Mouse (Mus musculus): ENCODE results near the gene Zfp949.

Zfp949 gene

DNA sequence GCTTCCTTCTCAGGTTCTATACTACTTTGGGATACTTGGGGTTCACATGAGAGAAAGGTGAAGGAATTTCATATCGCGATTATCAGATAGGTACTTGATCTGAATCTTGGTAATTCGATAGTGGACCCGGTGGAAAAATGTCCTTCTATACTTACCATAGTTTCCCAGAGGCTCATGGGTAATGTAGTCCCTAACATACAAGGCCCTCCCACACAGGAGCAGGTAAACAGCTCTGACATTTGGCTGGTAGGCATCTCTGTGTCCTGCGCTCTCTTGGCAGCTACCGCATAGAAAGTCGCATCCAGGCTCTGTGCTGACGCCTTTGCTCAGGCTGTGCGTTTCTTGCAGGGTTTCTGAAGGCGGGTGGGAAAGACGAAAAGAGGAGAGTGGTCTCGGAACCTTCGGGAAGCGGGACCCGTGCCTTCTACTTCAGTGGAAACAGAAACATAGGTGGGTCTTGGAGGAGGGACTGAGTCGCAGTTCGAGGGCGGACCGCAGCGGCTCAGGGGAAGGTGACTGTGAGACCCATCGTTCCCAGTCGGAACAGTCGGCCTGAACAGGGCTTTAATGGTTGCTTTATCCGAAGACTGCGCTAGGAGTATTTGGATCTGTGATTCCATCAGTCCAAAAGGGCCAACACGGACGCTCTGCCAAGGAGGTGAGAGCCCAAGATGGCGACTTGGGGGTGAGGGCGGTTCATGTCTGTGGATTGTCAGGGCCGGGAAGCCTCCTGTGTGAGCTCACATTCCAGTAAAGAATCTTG is at the start of gene Zfp949:
Gene Zfp949 (plus strand): TSS at position 170 of the 763 bp plus-strand sequence.
- DNase-seq (ENCODE audit: low read depth, low spot score), result peak; percentile 79

DNA sequence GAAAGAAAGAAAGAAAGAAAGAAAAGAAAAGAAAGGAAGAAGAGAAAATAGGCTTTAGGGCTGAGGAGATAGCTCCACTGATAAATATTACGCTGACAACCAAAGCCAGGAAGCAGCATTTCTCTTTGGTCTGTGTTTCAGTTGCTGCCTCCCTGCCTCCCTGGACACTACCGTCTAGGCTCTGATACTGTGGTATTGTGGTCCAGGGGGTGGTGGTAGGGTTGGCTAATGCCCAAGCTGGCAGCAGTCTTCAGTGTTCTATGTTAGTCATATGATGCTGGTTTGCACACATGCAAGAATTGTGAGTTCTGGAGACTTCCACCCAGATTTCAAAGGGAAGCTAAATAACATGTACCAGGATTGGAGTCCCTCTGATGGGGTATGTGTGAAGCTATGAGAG is 47.7 kb upstream of the Zfp949 start:
- DNase-seq (ENCODE audit: low read depth, low spot score), result no peak

DNA sequence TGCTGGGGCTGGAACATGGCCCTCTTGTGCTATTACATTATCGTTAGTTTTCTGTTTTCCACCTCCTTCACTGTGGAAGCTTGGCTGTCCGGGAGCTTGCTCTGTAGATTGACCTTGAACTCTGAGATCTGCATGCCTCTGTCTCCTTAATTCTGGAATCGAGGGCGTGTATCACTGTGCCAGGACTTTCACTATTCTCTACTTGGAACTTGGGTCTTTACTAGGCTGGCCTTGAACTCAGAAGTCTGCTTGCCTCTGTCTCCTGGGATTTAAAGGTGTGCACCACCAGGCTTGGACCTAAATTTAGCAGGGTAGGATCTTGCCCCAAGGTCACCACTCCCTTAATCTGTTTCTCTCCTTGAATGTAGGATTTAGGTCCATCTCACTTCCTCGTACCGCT is 46.0 kb upstream of the Zfp949 start:
- DNase-seq (ENCODE audit: low read depth, low spot score), result no peak

DNA sequence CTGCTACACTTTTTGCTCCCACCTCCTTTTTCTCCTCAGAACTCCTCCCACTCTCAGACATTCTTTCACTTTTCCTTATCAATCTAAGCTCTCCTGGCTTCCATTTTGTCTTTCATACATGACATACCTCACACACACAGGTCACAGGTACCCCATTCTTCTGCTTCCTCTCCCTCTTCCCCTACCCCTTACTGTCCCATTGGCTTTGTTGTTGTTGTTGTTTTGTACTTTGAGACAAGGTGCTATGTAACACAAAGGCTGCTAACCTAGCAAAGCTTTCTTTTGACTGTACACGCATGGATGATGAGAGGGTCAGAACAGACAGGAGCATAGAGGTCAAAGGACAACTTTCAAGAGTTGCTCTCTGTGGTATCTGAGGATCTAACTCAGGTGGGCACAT is 32.3 kb upstream of the Zfp949 start:
- DNase-seq (ENCODE audit: low read depth, low spot score), result no peak

DNA sequence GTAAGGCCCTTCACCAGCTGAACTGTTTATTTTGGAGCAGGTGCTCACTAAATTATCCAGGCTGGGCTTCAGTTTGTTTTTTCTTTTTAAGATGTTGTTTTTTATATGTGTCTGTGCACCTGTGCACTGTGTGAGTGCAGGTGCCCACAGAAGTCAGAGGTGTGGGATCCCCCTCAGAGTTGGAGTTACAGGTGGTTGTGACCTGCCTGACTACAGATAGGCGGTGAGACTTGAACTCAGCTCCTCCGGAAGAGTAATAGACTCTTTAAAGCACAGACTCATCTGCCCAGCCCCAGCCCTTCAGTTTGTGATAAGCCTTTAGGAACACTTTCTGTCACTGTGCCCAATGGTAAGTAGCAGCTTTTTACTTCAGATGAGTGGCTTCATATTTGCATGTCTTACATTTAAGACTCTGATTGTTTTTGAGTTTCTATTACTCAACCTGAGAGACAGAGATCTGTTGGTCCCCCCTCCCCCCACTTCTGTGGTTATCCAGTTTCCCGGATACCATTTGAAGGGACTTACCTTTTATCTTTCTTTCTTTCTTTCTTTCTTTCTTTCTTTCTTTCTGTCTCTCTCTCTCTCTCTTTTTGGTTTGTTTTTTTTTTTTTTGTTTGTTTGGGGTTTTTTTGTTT is 31.3 kb upstream of the Zfp949 start:
- DNase-seq (ENCODE audit: low read depth, low spot score), result no peak

DNA sequence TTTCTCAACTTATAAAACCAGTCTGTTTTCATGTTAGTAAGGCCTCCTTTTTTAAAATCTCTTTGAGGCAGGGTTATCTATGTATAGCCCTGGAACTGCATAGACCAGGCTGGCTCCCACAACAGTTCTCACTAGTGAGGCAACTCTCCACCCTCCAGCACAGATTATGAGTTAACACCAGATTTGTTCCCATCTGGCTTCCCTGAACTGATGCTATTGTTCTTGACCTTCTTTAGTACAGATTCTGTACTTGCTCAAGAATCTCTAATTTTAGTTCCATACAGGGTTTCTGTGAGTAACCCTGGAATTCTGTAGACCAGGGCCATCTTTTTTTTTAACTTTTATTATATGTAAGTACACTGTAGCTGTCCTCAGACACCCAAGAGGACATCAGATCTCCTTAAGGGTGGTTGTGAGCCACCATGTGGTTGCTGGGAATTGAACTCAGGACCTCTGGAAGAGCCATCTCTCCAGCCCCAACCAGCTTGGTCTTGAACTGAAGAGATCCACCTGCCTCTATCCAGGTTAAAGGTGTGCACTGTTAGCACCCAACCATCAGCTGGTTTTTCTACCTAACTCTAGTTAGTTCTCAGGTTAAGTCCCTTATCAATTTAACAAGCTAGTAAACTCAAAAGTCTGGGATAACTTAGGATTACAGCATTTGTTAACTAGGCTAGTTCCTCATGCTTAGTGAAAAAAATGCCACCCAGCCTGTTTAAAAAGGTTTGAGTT is 28.3 kb upstream of the Zfp949 start:
- DNase-seq (ENCODE audit: low read depth, low spot score), result no peak

DNA sequence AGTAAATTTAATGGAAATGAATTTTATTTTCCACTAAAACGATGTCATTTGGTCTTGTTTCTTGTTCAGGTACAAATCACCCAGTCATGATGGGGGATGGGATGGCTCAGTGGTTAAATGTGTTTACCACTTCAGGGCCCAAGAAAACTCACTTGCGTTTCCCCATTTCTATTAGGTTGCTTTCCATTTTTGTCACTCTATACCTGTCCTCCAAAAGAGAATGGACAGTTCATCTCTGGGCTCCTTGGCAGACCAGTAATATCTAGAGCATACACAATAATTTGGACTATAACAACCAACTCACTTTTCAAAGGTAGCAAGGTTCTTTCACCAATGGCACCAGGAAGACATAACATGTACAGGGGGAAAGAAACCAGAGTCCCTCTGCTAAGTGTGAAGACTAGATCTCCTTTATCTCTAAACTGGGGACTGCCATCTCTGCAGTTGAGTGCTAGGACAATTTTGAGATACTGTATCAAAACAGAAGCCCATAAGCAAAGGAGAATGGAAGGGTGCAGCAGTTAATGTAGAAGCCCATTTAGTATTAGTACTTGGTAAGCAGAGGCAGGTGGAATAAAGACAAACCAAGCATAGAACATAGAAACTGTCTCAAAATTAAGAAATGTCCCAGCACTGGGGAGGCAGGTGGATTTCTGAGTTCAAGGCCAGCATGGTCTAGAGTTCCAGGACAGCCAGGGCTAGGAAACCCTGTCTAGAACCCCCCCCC is 27.5 kb upstream of the Zfp949 start:
- DNase-seq (ENCODE audit: low read depth, low spot score), result no peak

DNA sequence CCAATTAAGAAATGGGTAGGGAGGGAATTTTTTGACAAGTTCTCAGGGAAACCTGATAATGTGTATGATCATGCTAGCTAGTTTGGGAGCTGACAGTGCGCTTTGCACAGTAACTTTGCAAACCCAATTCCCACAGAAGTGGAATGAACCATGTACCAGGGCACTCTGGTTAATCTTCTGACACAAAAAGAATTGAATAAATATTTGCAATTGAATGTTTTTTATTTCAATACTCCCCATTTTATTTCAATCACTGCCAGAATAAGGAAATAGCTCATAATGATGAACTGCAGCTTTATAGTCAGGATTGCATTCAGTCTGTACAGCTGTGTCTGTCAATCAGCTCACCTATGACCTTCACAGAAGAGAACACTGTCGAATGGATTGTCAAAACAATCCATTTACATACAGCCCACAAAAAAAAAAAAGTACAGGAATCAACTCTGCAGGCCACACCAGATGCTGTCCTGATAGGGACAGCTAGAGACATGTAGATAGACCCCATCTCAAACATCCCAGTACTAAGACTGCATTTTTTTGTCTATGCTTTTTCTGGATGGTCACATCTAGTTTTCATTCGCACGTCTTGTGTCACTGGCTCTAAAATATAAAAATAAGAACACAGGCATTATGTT is 26.9 kb upstream of the Zfp949 start:
- DNase-seq (ENCODE audit: low read depth, low spot score), result no peak

DNA sequence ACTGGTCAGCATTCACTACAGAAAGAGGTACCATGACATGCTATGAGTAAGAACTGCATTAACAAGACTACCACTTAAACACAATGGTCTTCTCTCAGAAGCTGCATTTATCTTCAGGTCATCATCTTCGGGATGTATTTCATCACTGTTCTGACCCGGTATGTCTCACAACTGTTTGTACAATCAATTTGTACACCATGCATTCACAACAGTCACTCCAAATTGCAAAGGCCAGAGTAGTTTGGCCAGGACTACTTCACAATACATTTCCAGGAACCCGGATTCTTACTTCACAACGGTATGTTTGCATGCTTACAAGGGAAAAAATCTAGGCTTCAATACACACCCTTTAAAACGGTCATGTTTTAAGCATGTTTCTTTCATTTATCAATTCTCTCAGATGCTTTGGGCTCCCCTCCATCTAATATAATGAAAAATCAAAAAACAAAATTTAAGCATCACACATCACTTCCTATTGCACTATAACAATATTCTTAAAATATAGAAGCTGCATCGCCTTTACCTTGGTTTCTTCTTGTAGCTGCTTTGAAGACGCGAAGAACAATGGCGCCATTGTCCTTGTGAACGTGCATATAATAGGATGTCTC is 25.8 kb upstream of the Zfp949 start:
- DNase-seq (ENCODE audit: low read depth, low spot score), result no peak

DNA sequence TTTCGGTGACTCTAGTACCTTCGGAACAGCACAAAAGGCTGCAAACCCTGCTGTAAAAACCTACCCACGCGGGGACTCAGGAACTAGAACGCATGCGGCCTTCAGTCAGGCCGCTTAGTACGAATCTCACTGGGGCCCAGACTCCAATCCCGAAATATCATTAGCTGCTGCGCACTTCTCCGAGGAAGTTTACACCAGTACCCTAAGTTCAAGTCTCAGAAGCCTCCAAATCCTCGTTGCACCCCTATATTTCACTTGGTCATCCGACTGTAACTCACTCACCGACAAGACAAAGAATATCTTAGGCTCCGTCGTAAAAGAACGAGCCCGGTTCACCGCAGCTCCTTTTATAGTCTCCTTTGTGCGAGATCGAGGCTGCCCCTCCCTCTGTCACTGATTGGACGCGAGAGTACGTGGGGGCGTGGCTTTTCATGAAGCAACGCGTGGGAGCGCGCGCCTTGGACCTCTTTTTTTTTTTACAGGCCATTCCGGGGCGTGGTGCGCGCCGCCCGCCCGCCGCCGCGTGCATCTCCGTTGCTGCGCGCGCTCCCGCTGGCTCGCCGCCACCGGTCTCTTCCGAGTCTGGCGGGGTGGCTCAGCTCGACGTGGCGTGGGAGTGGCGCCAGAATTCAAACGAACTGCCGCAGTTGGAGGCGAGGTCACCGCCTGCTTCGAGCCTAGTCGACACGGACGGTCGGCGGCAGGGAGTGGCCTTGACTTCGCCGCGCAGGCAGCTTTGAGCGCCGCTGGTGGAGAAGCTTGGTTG is 25.1 kb upstream of the Zfp949 start:
- peak; percentile 99 for DNase-seq (ENCODE audit: low read depth, low spot score)

DNA sequence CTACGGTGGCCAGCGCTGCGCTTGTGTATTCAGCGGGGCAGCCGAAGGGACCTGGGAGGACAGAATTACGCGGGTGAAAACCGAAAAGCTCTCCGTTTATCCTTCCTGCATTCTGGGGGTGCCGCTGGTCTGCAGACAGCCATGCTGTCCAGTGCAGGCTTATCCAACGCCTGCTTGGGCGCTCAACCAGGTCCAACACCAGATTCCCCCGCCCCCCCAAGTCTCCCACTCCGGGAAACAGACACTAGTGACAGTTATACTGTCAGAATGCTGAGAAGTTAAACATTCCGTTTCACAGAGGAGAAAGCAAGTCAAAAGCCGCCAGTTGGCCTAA is 24.5 kb upstream of the Zfp949 start:
- no peak for DNase-seq (ENCODE audit: low read depth, low spot score)

DNA sequence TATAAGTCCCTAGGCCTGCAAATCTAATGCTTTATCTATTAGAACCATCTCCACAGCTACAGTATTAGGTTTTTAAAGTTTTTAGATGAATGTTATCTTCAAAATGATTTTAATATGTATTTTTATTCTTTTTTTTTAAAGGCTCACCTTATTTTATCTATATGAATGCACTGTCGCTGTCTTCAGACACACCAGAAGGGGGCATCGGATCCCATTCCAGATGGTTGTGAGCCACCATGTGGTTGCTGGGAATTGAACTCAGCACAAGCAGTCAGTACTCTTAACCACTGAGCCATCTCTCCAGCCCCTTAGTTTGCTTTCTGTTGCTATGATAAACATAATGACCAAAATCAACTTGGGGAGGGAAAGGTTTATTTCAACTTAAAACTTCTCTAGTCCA is 23.5 kb upstream of the Zfp949 start:
- no peak for DNase-seq (ENCODE audit: low read depth, low spot score)

DNA sequence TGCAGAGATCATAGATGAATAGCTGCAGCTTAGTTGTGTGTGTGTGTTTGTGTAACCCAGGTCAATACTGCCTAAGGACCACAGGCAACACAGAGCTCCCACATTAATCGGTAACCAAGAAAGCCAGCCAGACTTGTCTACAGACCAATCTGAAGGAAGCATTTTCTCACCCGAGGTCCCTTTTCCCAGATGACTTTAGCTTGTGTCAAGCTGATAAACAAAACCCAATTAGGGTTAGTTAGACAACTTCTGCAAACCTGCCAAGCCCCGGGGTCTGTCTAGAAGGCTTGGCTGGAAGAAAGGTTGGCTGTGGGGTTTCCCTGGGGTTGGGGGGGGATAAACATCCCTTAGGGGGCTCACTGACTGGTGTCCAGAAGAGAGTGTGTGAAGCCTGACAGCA is 23.0 kb upstream of the Zfp949 start:
- no peak for DNase-seq (ENCODE audit: low read depth, low spot score)

DNA sequence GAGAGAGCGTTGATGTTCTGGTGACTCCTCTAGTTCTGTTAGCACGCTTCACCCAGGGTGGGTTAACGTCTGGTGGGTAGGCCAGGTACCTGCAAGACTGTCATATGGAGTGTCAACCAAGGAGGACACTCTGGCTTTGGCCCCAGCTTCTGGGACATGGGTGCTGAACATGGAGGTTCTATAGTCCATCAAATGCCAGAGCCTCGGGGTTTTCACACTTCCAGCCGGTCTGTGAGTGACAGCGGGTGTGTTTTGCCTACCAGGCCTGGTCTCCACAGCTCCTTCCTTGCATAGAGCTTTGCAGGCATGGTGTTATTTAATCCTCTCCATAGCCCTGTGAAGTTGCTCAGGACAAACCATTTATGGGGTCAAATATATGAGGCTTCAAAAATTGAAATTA is 22.5 kb upstream of the Zfp949 start:
- DNase-seq (ENCODE audit: low read depth, low spot score), result no peak

DNA sequence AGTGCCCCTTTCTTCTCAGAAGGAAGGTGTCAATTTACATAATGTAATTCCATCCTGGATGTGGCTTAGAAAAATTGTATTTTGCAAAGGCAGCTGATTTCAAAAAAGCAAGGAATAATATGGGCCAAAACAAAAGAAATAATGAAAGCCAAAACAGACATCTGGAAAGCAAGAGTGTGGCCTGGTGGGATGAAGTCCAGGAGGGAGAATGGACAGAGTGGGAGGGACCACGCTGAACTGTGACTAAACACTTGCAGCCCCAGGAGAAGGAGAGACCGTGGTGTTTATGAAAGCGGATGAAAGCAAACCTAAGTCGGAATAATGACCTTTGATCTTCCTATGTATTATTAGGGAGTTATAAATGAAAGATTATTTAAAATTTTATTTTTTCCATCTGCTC is 19.9 kb upstream of the Zfp949 start:
- no peak for DNase-seq (ENCODE audit: low read depth, low spot score)

DNA sequence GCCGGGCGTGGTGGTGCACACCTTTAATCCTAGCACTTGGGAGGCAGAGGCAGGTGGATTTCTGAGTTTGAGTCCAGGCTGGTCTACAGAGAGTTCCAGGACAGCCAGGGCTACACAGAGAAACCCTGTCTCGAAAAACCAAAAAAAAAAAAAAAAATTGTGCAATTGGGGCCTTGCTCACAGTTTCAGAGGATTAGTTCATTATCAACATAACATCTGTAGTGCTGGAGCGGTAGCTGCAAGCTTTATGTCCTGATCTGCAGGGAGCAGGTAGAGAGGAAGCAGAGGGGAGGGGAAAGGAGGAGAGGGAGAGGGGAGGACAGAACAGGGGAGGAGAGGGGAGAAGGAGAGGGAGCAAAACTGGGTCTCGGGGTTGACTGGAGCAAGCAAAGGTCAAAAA is 19.1 kb upstream of the Zfp949 start:
- no peak for DNase-seq (ENCODE audit: low read depth, low spot score)

DNA sequence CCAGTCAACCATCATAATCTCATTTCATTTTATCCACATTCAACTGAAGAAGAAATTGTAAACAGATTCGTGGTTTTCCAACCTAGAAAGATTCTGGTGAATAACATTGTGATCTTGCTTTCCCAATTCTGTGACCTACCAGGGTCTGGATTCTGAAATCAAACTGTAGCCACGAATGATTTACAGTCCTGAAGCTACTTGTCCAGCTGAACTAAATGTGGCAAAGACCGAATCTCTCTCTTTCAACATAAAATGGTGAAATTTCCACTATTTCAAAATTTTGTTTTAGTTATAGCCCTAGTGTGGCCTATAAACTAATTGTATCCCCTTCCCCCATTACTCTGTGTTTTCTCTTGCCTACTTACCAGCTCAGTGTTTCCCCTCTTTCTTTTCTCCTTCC is 18.2 kb upstream of the Zfp949 start:
- no peak for DNase-seq (ENCODE audit: low read depth, low spot score)

DNA sequence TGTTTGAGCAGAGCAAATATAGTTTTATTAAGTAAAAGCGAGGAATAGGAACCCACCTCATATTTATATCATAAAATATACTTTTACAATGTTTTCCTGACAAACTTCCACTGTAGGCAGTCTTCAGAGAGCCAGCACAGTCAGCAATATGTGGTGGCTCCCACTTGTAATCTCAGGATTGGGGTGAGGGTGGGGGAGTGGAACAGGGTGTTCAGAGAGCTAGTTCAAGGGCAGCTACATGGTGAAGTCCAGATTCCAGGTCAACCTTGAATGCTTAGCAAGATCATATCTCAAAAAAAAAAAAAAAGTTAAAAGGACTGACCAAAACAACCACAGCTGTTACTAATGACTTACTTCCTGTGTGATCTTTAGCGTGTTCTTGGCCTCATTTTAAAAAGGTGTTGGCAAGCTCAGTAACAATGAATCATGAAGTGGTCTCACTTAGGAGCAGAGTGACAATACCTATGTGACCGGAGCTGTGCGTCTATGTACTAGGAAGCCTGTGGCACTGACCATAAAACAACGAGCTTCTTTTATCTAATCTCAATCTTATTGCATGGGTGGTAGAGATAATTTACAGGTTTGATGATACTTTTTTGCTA is 17.7 kb upstream of the Zfp949 start:
- no peak for DNase-seq (ENCODE audit: low read depth, low spot score)

DNA sequence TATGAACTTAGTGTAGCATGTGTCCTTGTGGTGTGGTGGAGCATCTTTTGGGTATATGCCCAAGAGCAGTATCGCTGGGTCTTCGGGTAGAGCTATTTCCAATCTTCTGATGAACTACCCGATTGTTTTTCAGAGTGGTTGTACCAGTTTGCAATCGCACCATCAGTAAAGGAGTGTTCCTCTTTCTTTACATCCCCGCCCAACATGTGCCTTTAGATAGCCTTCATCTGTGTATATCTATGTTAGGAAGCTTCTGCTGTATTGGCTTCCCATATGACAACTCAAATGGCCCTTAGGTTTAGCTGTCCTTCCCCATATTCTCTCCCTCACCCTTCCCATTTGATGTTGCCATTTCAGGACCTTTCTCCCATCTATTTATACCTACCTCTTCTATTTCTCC is 13.7 kb upstream of the Zfp949 start:
- DNase-seq (ENCODE audit: low read depth, low spot score), result no peak

DNA sequence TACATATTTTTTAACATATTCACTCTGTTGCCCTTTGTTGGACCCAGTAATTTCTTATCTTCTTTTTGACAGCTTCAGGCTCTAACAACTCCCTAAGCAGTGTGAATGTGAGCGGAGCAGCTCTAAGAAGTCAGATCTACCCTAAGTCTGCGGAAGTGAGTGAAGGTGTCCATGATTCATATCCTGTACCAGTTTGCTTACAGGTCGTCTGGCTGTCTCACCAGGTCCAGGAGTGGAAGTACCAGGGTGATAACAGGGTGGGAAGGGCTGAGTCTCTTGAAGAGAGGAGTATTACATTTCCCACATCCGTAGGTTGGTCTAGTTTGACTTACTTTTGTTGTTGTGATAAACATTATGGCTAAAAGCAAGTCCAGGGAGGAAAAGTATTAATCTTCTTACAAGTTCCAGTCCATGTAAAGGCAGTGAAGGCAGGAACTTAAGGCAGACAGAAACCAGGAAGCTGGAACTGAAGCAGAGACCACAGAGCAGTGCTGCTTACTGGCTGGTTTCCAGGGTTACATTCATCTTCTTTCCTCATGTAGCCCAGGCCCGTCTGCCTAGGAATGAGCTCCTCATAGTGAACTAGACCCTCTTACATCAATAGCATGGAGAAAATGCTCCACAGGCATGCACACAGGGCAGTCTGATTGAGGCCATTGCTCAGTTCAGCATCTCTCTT is 8.1 kb upstream of the Zfp949 start:
- DNase-seq (ENCODE audit: low read depth, low spot score), result no peak
